Mouse (Mus musculus): ENCODE measurements around the gene Defb43. TPM values are rescaled to one million over a fixed set of nuclear protein-coding genes. Genes with fewer than 3 reads are reported as not detected.
A peak's percentile ranks its signal among the peaks of the same experiment; 100 is the strongest.

Gene Defb43
- total RNA-seq, 1 experiment from 2014 or later: not detected

GRCm38 (mm10) chr14:63062184-63062583, 50.6 kb downstream of the Defb43 start:
- no peak for ATAC-seq (replicated peaks; ENCODE audit: insufficient number of reproducible peaks, low FRiP score, low TSS enrichment, poor library complexity, severe bottlenecking)

- no peak for ATAC-seq (replicated peaks; ENCODE audit: insufficient number of reproducible peaks, low FRiP score, low TSS enrichment, poor library complexity, severe bottlenecking)
Observed at GRCm38 (mm10) chr14:63065391-63065790, 53.8 kb downstream of the Defb43 start.

GRCm38 (mm10) chr14:63066630-63067310, 55.2 kb downstream of the Defb43 start:
- peak; percentile 57; the same call in 1 of the 2 replicates for ATAC-seq (replicated peaks; ENCODE audit: insufficient number of reproducible peaks, low FRiP score, low TSS enrichment, poor library complexity, severe bottlenecking)

Other genes starting within 250 kb of the Defb43 start
- 29.0 to 31.6 TPM (median 29.2 TPM) in 3 replicates for gene Wdfy2, start 174.1 kb upstream of the Defb43 start, total RNA-seq (2017)
- not detected in 3 replicates for gene Defb48, start 27.3 kb upstream of the Defb43 start, total RNA-seq (2017)
- not detected in 3 replicates for gene Defb47, start 13.7 kb upstream of the Defb43 start, total RNA-seq (2017)
- gene Defb42, start 35.2 kb downstream of the Defb43 start, total RNA-seq (2017): not detected in 3 replicates
- gene Defb30, start 38.2 kb downstream of the Defb43 start, total RNA-seq (2017): not detected in 3 replicates